ENCODE assay signal across 28 mouse cellular contexts in the genomic region with DNA sequence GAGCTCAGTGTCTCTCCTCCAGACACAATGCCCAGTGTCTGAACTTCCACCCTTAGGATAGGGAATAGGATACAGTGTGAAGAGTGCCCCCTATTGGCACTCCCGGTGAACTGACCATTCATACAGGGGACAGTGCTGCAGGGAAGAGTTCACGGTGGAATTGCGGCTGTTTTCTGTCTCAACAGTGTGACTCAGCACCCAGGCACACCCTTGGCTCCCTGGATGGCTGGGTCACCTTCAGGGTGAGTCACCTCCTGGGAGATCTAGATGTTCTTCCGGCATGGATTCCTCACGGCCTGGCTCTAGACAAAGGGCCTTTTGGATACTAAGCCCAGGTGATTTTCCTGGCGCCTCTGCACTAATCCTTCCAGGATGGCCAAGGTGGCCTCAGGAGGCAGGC. TPM values are rescaled to one million over a fixed set of nuclear protein-coding genes. Genes with fewer than 3 reads are reported as not detected.
A peak's percentile ranks its signal among the peaks of the same experiment; 100 is the strongest.
DNase-seq lines count a peak whose midpoint lies in the region; TF ChIP-seq lines count a peak whose summit lies in the region.
"Had no signal": no experiment of that assay in that cellular context is flagged by ENCODE, and none has a peak within 500 bp of the region (broad histone marks: within the 10 kb centered on the region; RNA-seq: fewer than 3 reads in every experiment).

No protein-coding gene starts in this region.

- peak; percentile 36 for TF ChIP-seq CTCF in layer of hippocampus, adult 2 months (conservative IDR thresholded peaks at IDR 0.05)
- TF ChIP-seq CTCF in C2C12 (IDR thresholded peaks at IDR 0.05; ENCODE audit: control insufficient read depth, insufficient read depth, insufficient read length): no peak

- H3K27me3 ChIP-seq in C2C12 (ENCODE audit: control insufficient read depth, insufficient read depth, insufficient read length): no peaks in the 10 kb centered on the region
- H3K27me3 ChIP-seq: embryonic facial prominence, embryonic 12.5 days; forebrain, embryonic 15.5 days; limb, embryonic 15.5 days had no signal

- DNase-seq in layer of hippocampus, adult 2 months (ENCODE audit: low spot score in 2 of 2): no peak
- no peak for DNase-seq in layer of hippocampus, adult 11-12 months (ENCODE audit: low spot score)
- DNase-seq in R1 (ENCODE audit: low read depth, low spot score): peak; percentile 64
- peak; percentile 37 to 63 for DNase-seq in adrenal gland, postnatal 36 days
- no peak for DNase-seq in frontal cortex, postnatal 14 days (ENCODE audit: low spot score in 2 of 2)
- DNase-seq in MN1 (ENCODE audit: low spot score): no peak
- DNase-seq: cerebellum, adult 9-11 months; kidney, adult 18-20 months; kidney, postnatal 10 days; lung, adult 2 months; lung, postnatal 36 days; right cerebral cortex, postnatal 4 days; thymus, postnatal 14 days had no signal

- H3K79me3 ChIP-seq in C2C12 (ENCODE audit: low read depth): no peaks in the 10 kb centered on the region

- H3ac ChIP-seq in C2C12 (ENCODE audit: control insufficient read depth, insufficient read length, low read depth): no peak overlapping the region

- H3K4me3 ChIP-seq in layer of hippocampus, adult 2 months: no peak overlapping the region
- no peak overlapping the region for H3K4me3 ChIP-seq in C2C12 (ENCODE audit: insufficient read depth, poor library complexity, severe bottlenecking)
- H3K4me3 ChIP-seq: embryonic facial prominence, embryonic 12.5 days; erythroblast, embryonic 14.5 days; forebrain, embryonic 15.5 days; limb, embryonic 15.5 days had no signal

- no peaks in the 10 kb centered on the region for H3K36me3 ChIP-seq in C2C12 (ENCODE audit: control insufficient read depth, insufficient read depth)
- H3K36me3 ChIP-seq: embryonic facial prominence, embryonic 12.5 days; forebrain, embryonic 15.5 days; limb, embryonic 15.5 days had no signal

- H3K79me2 ChIP-seq in C2C12 (ENCODE audit: control insufficient read depth, insufficient read depth): no peaks in the 10 kb centered on the region

- no peak overlapping the region for H3K27ac ChIP-seq in layer of hippocampus, adult 2 months
- H3K27ac ChIP-seq: embryonic facial prominence, embryonic 12.5 days; forebrain, embryonic 15.5 days; limb, embryonic 15.5 days had no signal

TF ChIP-seq in C2C12, 6 proteins besides CTCF, POLR2A, EP300 and RAD21:
- peak; percentile 64 for TF ChIP-seq FOSL1 (IDR thresholded peaks at IDR 0.05; ENCODE audit: insufficient read depth, low read length, poor library complexity, severe bottlenecking)
- TF ChIP-seq MAX (IDR thresholded peaks at IDR 0.05): peak; percentile 16
- no peak for TF ChIP-seq USF1 (IDR thresholded peaks at IDR 0.05; ENCODE audit: low read depth)
- peak; percentile 22 for TF ChIP-seq CEBPB (IDR thresholded peaks at IDR 0.05; ENCODE audit: low read depth)

RNA-seq across cellular contexts. Expression of gene Bpifb4, which starts 2.7 kb away (rescaled TPM):
- not detected for total RNA-seq in layer of hippocampus, adult 2 months (2021)
- 0.04 TPM for polyA plus RNA-seq in C2C12 (2012; fragmentation: generic; extraction: Trizol)
- total RNA-seq in adrenal gland, postnatal 36 days (2021): not detected
- total RNA-seq: gastrocnemius, postnatal 4 days; hematopoietic stem cell, adult 5-6 weeks; left cerebral cortex, adult 18-20 months; left cerebral cortex, postnatal 36 days; megakaryocyte-erythroid progenitor cell, adult 5-6 weeks had no signal
- polyA plus RNA-seq: brain, embryonic 14.5 days; embryonic facial prominence, embryonic 12.5 days; erythroblast, embryonic 14.5 days; forebrain, embryonic 15.5 days; heart, embryonic 16.5 days; limb, embryonic 15.5 days; lung, adult 2 months; midbrain, embryonic 16.5 days; neural tube, embryonic 11.5 days; stomach, embryonic 16.5 days had no signal

RNA-seq across cellular contexts. Expression of gene Bpifb3, which starts 17.3 kb away (rescaled TPM):
- total RNA-seq in layer of hippocampus, adult 2 months (2021): not detected
- not detected for polyA plus RNA-seq in C2C12 (2012; fragmentation: generic; extraction: Trizol)
- total RNA-seq in adrenal gland, postnatal 36 days (2021): not detected
- total RNA-seq: gastrocnemius, postnatal 4 days; hematopoietic stem cell, adult 5-6 weeks; left cerebral cortex, adult 18-20 months; left cerebral cortex, postnatal 36 days; megakaryocyte-erythroid progenitor cell, adult 5-6 weeks had no signal
- polyA plus RNA-seq: embryonic facial prominence, embryonic 12.5 days; erythroblast, embryonic 14.5 days; forebrain, embryonic 15.5 days; heart, embryonic 16.5 days; limb, embryonic 15.5 days; lung, adult 2 months; midbrain, embryonic 16.5 days; neural tube, embryonic 11.5 days; stomach, embryonic 16.5 days had no signal

RNA-seq across cellular contexts. Expression of gene Bpifb6, which starts 35.2 kb away (rescaled TPM):
- not detected for total RNA-seq in layer of hippocampus, adult 2 months (2021)
- not detected for polyA plus RNA-seq in C2C12 (2012; fragmentation: generic; extraction: Trizol)
- 1 to 10 TPM in 1 of 2 experiments, under 1 TPM in 1; 0.60 to 6.6 TPM for total RNA-seq in adrenal gland, postnatal 36 days (2021)
- total RNA-seq: gastrocnemius, postnatal 4 days; hematopoietic stem cell, adult 5-6 weeks; left cerebral cortex, adult 18-20 months; left cerebral cortex, postnatal 36 days; megakaryocyte-erythroid progenitor cell, adult 5-6 weeks had no signal
- polyA plus RNA-seq: embryonic facial prominence, embryonic 12.5 days; erythroblast, embryonic 14.5 days; forebrain, embryonic 15.5 days; heart, embryonic 16.5 days; limb, embryonic 15.5 days; lung, adult 2 months; midbrain, embryonic 16.5 days; neural tube, embryonic 11.5 days; stomach, embryonic 16.5 days had no signal

RNA-seq across cellular contexts. Expression of gene Bpifa6, which starts 39.4 kb away (rescaled TPM):
- total RNA-seq in layer of hippocampus, adult 2 months (2021): not detected
- not detected for polyA plus RNA-seq in C2C12 (2012; fragmentation: generic; extraction: Trizol)
- total RNA-seq in adrenal gland, postnatal 36 days (2021): not detected
- total RNA-seq: gastrocnemius, postnatal 4 days; hematopoietic stem cell, adult 5-6 weeks; left cerebral cortex, adult 18-20 months; left cerebral cortex, postnatal 36 days; megakaryocyte-erythroid progenitor cell, adult 5-6 weeks had no signal
- polyA plus RNA-seq: brain, embryonic 14.5 days; embryonic facial prominence, embryonic 12.5 days; erythroblast, embryonic 14.5 days; forebrain, embryonic 15.5 days; heart, embryonic 16.5 days; limb, embryonic 15.5 days; lung, adult 2 months; midbrain, embryonic 16.5 days; neural tube, embryonic 11.5 days; stomach, embryonic 16.5 days had no signal

Comparison
In these comparisons a context has a peak if more than half of its experiments do, and no peak if none do; other contexts are left out.
1. DNase-seq: peak in R1 (single experiment) and adrenal gland, postnatal 36 days (2 of 2); none in layer of hippocampus, adult 2 months (0 of 2), layer of hippocampus, adult 11-12 months (single experiment), frontal cortex, postnatal 14 days (0 of 2) and MN1 (single experiment).